Mouse (Mus musculus) urinary bladder, postnatal 25 days (tissue): Measurements from ENCODE around the gene Trabd2b.

Experiments used
- DNase-seq: peaks from one replicate; pipeline ENCODE4 v3.0.0; 2022; ENCODE audit warnings: low spot score

Trabd2b gene

GRCm38 (mm10) chr4:114605670-114606069, 199.1 kb downstream of the Trabd2b start:
- DNase-seq, result no peak

- no peak for DNase-seq
These were observed 201.3 kb downstream of the Trabd2b start for GRCm38 (mm10) chr4:114607873-114608272.

- no peak for DNase-seq
These were observed 202.8 kb downstream of the Trabd2b start for GRCm38 (mm10) chr4:114609297-114609696.

GRCm38 (mm10) chr4:114611166-114611929, 204.8 kb downstream of the Trabd2b start:
- no peak for DNase-seq

- no peak for DNase-seq
These were observed 205.5 kb downstream of the Trabd2b start for GRCm38 (mm10) chr4:114612032-114612431.

- DNase-seq, result no peak
These were observed 206.3 kb downstream of the Trabd2b start for GRCm38 (mm10) chr4:114612827-114613226.

- DNase-seq, result no peak
These were observed 207.6 kb downstream of the Trabd2b start for GRCm38 (mm10) chr4:114614086-114614485.

GRCm38 (mm10) chr4:114615765-114616164, 209.2 kb downstream of the Trabd2b start:
- no peak for DNase-seq

GRCm38 (mm10) chr4:114622929-114623328, 216.4 kb downstream of the Trabd2b start:
- no peak for DNase-seq

- no peak for DNase-seq
These were observed 217.8 kb downstream of the Trabd2b start for GRCm38 (mm10) chr4:114624114-114624910.

GRCm38 (mm10) chr4:114625357-114625756, 218.8 kb downstream of the Trabd2b start:
- no peak for DNase-seq

GRCm38 (mm10) chr4:114625920-114626319, 219.4 kb downstream of the Trabd2b start:
- DNase-seq, result no peak

- DNase-seq, result no peak
These were observed 221.3 kb downstream of the Trabd2b start for GRCm38 (mm10) chr4:114627674-114628293.

- peak; percentile 58 for DNase-seq
These were observed 229.4 kb downstream of the Trabd2b start for GRCm38 (mm10) chr4:114635889-114636288.

GRCm38 (mm10) chr4:114636324-114636723, 229.8 kb downstream of the Trabd2b start:
- DNase-seq, result no peak

GRCm38 (mm10) chr4:114637120-114637519, 230.6 kb downstream of the Trabd2b start:
- DNase-seq, result no peak

- DNase-seq, result no peak
These were observed 235.9 kb downstream of the Trabd2b start for GRCm38 (mm10) chr4:114642469-114642868.

- no peak for DNase-seq
These were observed 237.2 kb downstream of the Trabd2b start for GRCm38 (mm10) chr4:114643679-114644208.

- no peak for DNase-seq
These were observed 238.8 kb downstream of the Trabd2b start for GRCm38 (mm10) chr4:114645341-114645740.

GRCm38 (mm10) chr4:114646825-114647681, 240.5 kb downstream of the Trabd2b start:
- DNase-seq, result no peak

- DNase-seq, result peak; percentile 77
These were observed 241.2 kb downstream of the Trabd2b start for GRCm38 (mm10) chr4:114647689-114648088.
